Mouse (Mus musculus) limb, embryonic 10.5 days (tissue): ENCODE measurements around the gene Sar1b. TPM values are rescaled to one million over a fixed set of nuclear protein-coding genes. Genes with fewer than 3 reads are reported as not detected.

Experiments used
- DNase-seq: peaks from one replicate; pipeline ENCODE4 v3.0.0-alpha.2; 2017; ENCODE audit warnings: low spot score
- H3K27ac ChIP-seq: fragments of 300-500 bp; sonication (generic); 2 replicates; pipeline ENCODE4 v1.5.1; 2016; ENCODE audit warnings: mild to moderate bottlenecking
- H3K27me3 ChIP-seq: fragments of 300-500 bp; sonication (generic); 2 replicates; pipeline ENCODE4 v1.6.1; 2016; ENCODE audit warnings: low read depth, mild to moderate bottlenecking; ENCODE audit not compliant: poor library complexity, severe bottlenecking
- H3K36me3 ChIP-seq: fragments of 300-500 bp; sonication (generic); 2 replicates; pipeline ENCODE4 v1.6.1; 2016; ENCODE audit warnings: mild to moderate bottlenecking, moderate library complexity
- H3K4me1 ChIP-seq: fragments of 300-500 bp; sonication (generic); 2 replicates; pipeline ENCODE4 v1.6.1; 2016
- H3K4me3 ChIP-seq: fragments of 300-500 bp; sonication (generic); 2 replicates; pipeline ENCODE4 v1.5.1; 2016; ENCODE audit warnings: mild to moderate bottlenecking, moderate library complexity
- H3K9me3 ChIP-seq: fragments of 300-500 bp; sonication (generic); replicated peaks from 2 replicates; pipeline ENCODE4 v1.6.1; 2016; ENCODE audit warnings: mild to moderate bottlenecking
- WGBS: fragments of 180-500 bp; shearing (Covaris S2); methylation state at CpG from one replicate; pipeline ENCODE4 v1.1.7; 2016; 5-methylcytosine and 5-hydroxymethylcytosine counted together
- polyA plus RNA-seq: library from polyadenylated mRNA; unstranded; fragments of >200 nt; fragmentation: Nextera tagmentation; extraction: Ambion mirVana; gene quantifications from 2 replicates; pipeline ENCODE4 v1.2.1, GENCODE M21; 2016

The Sar1b gene
- polyA plus RNA-seq, 1 experiment from 2014 or later = 96.8 TPM

DNA sequence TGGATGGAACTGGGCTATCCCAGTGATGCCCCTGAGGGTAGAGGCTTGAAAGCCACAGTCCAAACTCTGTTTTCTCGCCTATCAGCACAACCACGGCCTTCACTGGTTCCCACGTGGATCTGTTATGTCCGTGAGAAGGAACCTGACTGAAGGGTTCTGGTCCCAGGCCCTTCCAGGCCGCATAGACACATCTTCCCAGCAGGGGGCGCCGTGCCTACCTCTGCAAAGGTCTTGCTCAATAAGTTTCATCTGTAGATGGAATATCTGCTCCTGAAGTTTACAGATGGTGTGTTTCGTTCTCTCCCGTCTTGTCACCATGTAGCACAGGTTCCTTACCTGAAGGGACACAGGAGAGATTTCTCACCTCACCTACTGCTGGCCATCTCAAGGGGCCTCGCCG is 57.4 kb downstream of the Sar1b start:
- Histone ChIP-seq H3K9me3 (no peaks in the 10 kb centered on the region), H3K27ac (no peak overlapping the region), H3K4me3 (no peak overlapping the region), H3K4me1 (peaks cover 4% of the 10 kb centered on the region), H3K27me3 (no peaks in the 10 kb centered on the region), H3K36me3 (no peaks in the 10 kb centered on the region)
- peak; percentile 87 for DNase-seq
- WGBS = 50% methylated on average over 11 of the region's 11 CpGs

- no peaks in the 10 kb centered on the region for H3K9me3 ChIP-seq
- no peak overlapping the region for H3K4me3 ChIP-seq
- no peaks in the 10 kb centered on the region for H3K27me3 ChIP-seq
- H3K27ac ChIP-seq = no peak overlapping the region
- no peak for DNase-seq
- 23% methylated on average over 4 of the region's 4 CpGs for WGBS
- H3K4me1 ChIP-seq = peaks cover 4% of the 10 kb centered on the region
- no peaks in the 10 kb centered on the region; the same call in 1 of the 2 replicates for H3K36me3 ChIP-seq
These were observed 59.2 kb downstream of the Sar1b start for GRCm38 (mm10) chr11:51822736-51823135.

DNA sequence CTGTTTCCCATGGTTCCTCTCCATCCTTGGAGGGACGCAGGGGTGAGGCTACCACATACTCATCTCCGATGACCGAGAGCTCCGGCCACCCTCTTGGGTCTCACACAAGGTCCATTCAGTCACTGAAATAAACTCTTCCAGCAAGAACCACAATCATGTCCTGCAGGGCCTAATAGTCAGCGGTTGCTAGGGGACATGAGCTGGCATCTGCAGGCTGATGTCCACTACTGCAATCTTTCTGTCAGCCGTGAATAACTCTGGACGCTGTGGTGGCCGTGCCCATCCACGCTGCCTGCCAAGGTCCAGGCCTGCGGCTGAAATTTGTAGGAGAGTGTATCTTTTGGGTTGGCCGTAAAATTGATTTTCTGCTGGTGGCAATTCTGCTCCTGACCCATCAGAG is 59.8 kb downstream of the Sar1b start:
- no peaks in the 10 kb centered on the region for H3K27me3 ChIP-seq
- H3K9me3 ChIP-seq = no peaks in the 10 kb centered on the region
- no peaks in the 10 kb centered on the region; the same call in 1 of the 2 replicates for H3K36me3 ChIP-seq
- no peak overlapping the region for H3K27ac ChIP-seq
- no peak for DNase-seq
- WGBS = 83% methylated on average over 11 of the region's 11 CpGs
- no peak overlapping the region for H3K4me3 ChIP-seq
- H3K4me1 ChIP-seq = no peaks in the 10 kb centered on the region; the same call in 1 of the 2 replicates

- H3K27ac ChIP-seq = no peak overlapping the region; the same call in 1 of the 2 replicates
- no peaks in the 10 kb centered on the region for H3K4me1 ChIP-seq
- H3K9me3 ChIP-seq = no peaks in the 10 kb centered on the region
- H3K27me3 ChIP-seq = no peaks in the 10 kb centered on the region
- no peak overlapping the region for H3K4me3 ChIP-seq
- no peak for DNase-seq
- WGBS = 93% methylated on average over 3 of the region's 3 CpGs
- H3K36me3 ChIP-seq = no peaks in the 10 kb centered on the region; the same call in 1 of the 2 replicates
These were observed 60.7 kb downstream of the Sar1b start for GRCm38 (mm10) chr11:51823963-51824753.

GRCm38 (mm10) chr11:51824867-51825424 is 61.5 kb downstream of the Sar1b start:
- Histone ChIP-seq H3K4me1 (no peaks in the 10 kb centered on the region), H3K4me3 (no peak overlapping the region), H3K36me3 (no peaks in the 10 kb centered on the region; the same call in 1 of the 2 replicates), H3K27ac (no peak overlapping the region), H3K9me3 (no peaks in the 10 kb centered on the region), H3K27me3 (no peaks in the 10 kb centered on the region)
- WGBS = 88% methylated on average over 19 of the region's 19 CpGs
- no peak for DNase-seq

DNA sequence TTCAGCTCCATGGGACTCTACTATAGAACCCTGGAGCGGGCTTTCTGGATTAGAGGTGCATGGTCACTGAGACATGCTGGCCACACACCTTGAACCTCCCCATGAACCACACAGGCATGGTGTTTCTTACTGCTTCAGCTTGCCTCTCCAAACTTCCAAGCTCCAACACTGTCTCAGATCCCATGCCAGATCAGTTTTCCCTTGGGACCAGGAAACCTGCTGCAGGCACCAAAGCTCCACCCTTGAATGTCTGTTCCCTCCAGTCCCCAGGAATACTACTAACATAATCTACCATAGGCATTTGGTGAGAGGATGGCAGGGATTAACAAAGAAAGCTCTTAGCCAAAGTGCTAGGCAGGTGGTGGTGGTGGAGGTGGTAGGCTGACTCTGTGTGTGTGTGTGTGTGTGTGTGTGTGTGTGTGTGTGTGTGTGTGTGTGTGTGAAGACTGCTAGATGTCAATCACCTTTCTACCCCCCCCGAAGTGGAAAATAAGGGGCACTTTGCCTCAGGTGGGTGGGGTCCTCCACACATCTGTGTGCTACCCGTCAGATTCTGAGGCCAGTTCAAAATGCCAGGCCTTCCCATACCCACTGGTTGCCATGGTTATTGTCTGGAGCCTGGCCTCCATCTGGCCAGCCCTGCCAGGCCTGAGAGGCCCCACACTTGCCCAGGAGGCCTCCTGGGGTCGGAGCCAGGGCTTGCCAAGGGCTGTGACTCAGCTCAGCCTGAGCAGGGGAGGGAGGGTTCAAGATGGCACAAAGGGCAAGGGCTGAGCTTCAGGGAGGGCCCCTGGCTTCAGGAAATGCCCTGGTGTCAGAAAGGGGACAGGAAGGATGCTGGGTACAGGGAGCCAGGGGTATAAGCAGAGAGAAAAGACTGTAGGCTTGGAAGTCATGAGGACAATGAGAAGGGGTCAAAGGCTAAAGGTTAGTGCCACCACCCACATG is 68.7 kb downstream of the Sar1b start:
- Histone ChIP-seq H3K27ac (peak overlapping the region; percentile 5; the same call in 1 of the 2 replicates), H3K36me3 (no peaks in the 10 kb centered on the region), H3K9me3 (no peaks in the 10 kb centered on the region), H3K4me1 (peaks cover 5% of the 10 kb centered on the region; the same call in 1 of the 2 replicates), H3K4me3 (no peak overlapping the region), H3K27me3 (no peaks in the 10 kb centered on the region)
- DNase-seq = no peak
- WGBS = 74% methylated on average over 4 of the region's 4 CpGs

DNA sequence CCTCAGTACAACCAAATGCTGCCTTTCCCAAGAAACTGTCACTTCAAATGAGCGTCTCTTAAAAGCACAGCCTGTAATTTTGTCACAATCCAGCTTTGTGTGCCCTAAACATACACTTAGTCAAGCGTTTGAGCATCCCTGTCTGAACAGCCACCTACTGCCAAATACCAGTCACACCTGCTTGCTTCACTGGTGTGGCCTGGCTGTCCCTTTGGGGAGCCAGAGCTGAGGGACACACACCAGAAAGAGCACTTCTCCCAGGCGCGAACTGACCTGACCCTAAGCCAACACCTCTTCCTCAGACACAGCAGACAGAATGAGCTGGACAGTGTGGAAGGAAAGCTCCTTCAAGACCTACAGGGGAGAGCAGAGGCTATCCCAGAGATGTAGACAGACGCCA is 69.5 kb downstream of the Sar1b start:
- DNase-seq = no peak
- Histone ChIP-seq H3K27ac (no peak overlapping the region), H3K36me3 (no peaks in the 10 kb centered on the region), H3K27me3 (no peaks in the 10 kb centered on the region), H3K9me3 (no peaks in the 10 kb centered on the region), H3K4me3 (no peak overlapping the region), H3K4me1 (peaks cover 5% of the 10 kb centered on the region; the same call in 1 of the 2 replicates)
- 81% methylated on average over 5 of the region's 5 CpGs for WGBS

GRCm38 (mm10) chr11:51833393-51834066 is 70.0 kb downstream of the Sar1b start:
- peaks cover 5% of the 10 kb centered on the region; the same call in 1 of the 2 replicates for H3K4me1 ChIP-seq
- H3K27ac ChIP-seq = no peak overlapping the region
- 89% methylated on average over 10 of the region's 10 CpGs for WGBS
- no peaks in the 10 kb centered on the region for H3K36me3 ChIP-seq
- DNase-seq = no peak
- H3K9me3 ChIP-seq = no peaks in the 10 kb centered on the region
- no peaks in the 10 kb centered on the region for H3K27me3 ChIP-seq
- H3K4me3 ChIP-seq = no peak overlapping the region

GRCm38 (mm10) chr11:51834067-51834411 is 70.6 kb downstream of the Sar1b start:
- H3K9me3 ChIP-seq = no peaks in the 10 kb centered on the region
- no peak for DNase-seq
- WGBS = 94% methylated on average over 8 of the region's 8 CpGs
- H3K4me3 ChIP-seq = no peak overlapping the region
- peaks cover 6% of the 10 kb centered on the region; the same call in 1 of the 2 replicates for H3K4me1 ChIP-seq
- H3K36me3 ChIP-seq = no peaks in the 10 kb centered on the region
- no peaks in the 10 kb centered on the region for H3K27me3 ChIP-seq
- no peak overlapping the region for H3K27ac ChIP-seq

GRCm38 (mm10) chr11:51835598-51835997 is 72.1 kb downstream of the Sar1b start:
- DNase-seq = no peak
- no peak overlapping the region for H3K27ac ChIP-seq
- no peaks in the 10 kb centered on the region for H3K9me3 ChIP-seq
- H3K36me3 ChIP-seq = no peaks in the 10 kb centered on the region
- H3K27me3 ChIP-seq = no peaks in the 10 kb centered on the region
- peaks cover 8% of the 10 kb centered on the region; the same call in 1 of the 2 replicates for H3K4me1 ChIP-seq
- H3K4me3 ChIP-seq = no peak overlapping the region
- 95% methylated on average over 12 of the region's 12 CpGs for WGBS

- Histone ChIP-seq H3K4me3 (no peak overlapping the region), H3K36me3 (no peaks in the 10 kb centered on the region), H3K9me3 (no peaks in the 10 kb centered on the region), H3K27ac (no peak overlapping the region), H3K4me1 (peaks cover 11% of the 10 kb centered on the region; the same call in 1 of the 2 replicates), H3K27me3 (no peaks in the 10 kb centered on the region)
- 93% methylated on average over 6 of the region's 6 CpGs for WGBS
- no peak for DNase-seq
These were observed 73.0 kb downstream of the Sar1b start for GRCm38 (mm10) chr11:51836506-51836905.
